Mouse (Mus musculus) lung, embryonic 16.5 days (tissue): ENCODE results near the gene Zfp287. TPM values are rescaled to one million over a fixed set of nuclear protein-coding genes. Genes with fewer than 3 reads are reported as not detected.
A peak's percentile ranks its signal among the peaks of the same experiment; 100 is the strongest.

Source experiments
- ATAC-seq: fragments of 200-750 bp; cut with Nextera tagmentation; 2 replicates; pipeline ENCODE4 v1.8.0; 2017; ENCODE audit warnings: low read depth, mild to moderate bottlenecking, moderate library complexity
- H3K27ac ChIP-seq: fragments of 300-500 bp; sonication (generic); 2 replicates; pipeline ENCODE4 v1.5.1; 2014; ENCODE audit warnings: mild to moderate bottlenecking, control low read depth, low read length
- H3K27me3 ChIP-seq: fragments of 300-500 bp; sonication (generic); 2 replicates; pipeline ENCODE4 v1.6.1; 2014; ENCODE audit warnings: low read depth, low read length, mixed read lengths; ENCODE audit not compliant: control insufficient read depth, insufficient read depth
- H3K36me3 ChIP-seq: fragments of 300-500 bp; sonication (generic); 2 replicates; pipeline ENCODE4 v1.6.1; 2014; ENCODE audit warnings: low read length; ENCODE audit not compliant: control insufficient read depth, insufficient read depth
- H3K4me1 ChIP-seq: fragments of 300-500 bp; sonication (generic); replicated peaks from 2 replicates; pipeline ENCODE4 v1.6.1; 2014; ENCODE audit warnings: low read length, mixed read lengths; ENCODE audit not compliant: control insufficient read depth, insufficient read depth
- H3K4me2 ChIP-seq: fragments of 300-500 bp; sonication (generic); 2 replicates; pipeline ENCODE4 v1.6.1; 2014; ENCODE audit warnings: low read depth, low read length, control low read depth
- H3K4me3 ChIP-seq: fragments of 300-500 bp; sonication (generic); 2 replicates; pipeline ENCODE4 v1.5.1; 2014; ENCODE audit warnings: mild to moderate bottlenecking, low read length, control low read depth
- H3K9ac ChIP-seq: fragments of 300-500 bp; sonication (generic); 2 replicates; pipeline ENCODE4 v1.6.1; 2014; ENCODE audit warnings: low read length, control low read depth
- H3K9me3 ChIP-seq: fragments of 300-500 bp; sonication (generic); 2 replicates; pipeline ENCODE4 v1.6.1; 2016; ENCODE audit warnings: low read length; ENCODE audit not compliant: control insufficient read depth
- WGBS: fragments of 180-500 bp; shearing (Covaris S2); extraction: QIAGEN DNeasy Blood & Tissue Kit; methylation state at CpG from one replicate; pipeline ENCODE4 v1.1.7; 2014; 5-methylcytosine and 5-hydroxymethylcytosine counted together
- polyA plus RNA-seq: library from polyadenylated mRNA; unstranded; fragments of >200 nt; fragmentation: Nextera tagmentation; extraction: Ambion mirVana; gene quantifications from 2 replicates; pipeline ENCODE4 v1.2.1, GENCODE M21; 2015

Zfp287 gene
- polyA plus RNA-seq, 1 experiment from 2014 or later, result 5.8 TPM

DNA sequence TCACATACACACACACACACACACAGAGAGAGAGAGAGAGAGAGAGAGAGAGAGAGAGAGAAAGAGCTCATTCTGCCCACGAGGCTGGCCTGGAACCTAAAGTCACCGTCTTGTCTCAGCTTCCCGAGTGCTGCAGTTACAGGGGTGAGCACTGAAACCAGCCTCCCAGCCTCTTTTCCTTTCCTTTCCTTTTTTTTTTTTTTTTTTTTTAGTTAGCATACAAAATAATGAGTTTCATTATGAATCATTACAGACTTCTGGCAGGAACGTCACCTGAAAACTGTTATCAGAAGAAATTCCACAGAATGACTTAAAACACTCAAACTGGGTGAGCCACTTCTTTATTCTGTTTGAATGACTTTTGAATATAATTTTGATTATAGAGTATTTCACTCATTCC, 51.8 kb downstream of the Zfp287 start:
- no peak for ATAC-seq
- H3K4me2 ChIP-seq, result no peak overlapping the region
- 62% methylated on average over 4 of the region's 4 CpGs for WGBS
- no peak overlapping the region for H3K9ac ChIP-seq
- H3K9me3 ChIP-seq, result no peaks in the 10 kb centered on the region
- no peaks in the 10 kb centered on the region for H3K36me3 ChIP-seq
- H3K4me1 ChIP-seq, result no peaks in the 10 kb centered on the region
- no peaks in the 10 kb centered on the region for H3K27me3 ChIP-seq
- no peak overlapping the region for H3K4me3 ChIP-seq
- no peak overlapping the region for H3K27ac ChIP-seq

DNA sequence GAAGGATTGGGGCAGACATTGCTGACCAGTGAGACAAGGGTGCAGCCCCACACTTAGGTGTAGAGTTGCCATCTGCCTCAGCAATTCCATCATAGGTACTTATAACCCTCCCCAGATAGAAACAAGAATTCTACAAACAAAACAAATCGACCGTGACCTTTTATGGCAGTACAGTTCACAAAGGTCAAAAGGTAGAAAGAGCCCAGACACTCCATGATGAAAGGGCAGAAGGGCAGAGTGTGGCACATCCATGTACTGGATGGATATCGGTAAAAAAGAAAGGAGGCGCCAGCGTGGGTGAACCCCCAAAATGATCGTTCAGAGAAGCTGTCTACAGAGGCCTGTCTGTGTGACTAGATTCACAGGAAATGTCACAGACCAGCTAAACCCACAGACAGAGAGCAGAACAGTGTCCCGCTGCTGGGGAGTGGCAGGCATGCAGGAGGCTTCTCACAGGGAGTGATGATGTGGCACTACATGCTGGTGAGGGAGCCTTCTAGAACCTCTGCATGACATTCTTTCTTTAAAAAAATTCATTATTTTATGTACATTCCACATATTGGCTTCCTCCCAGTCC, 52.8 kb downstream of the Zfp287 start:
- no peak overlapping the region for H3K4me2 ChIP-seq
- ATAC-seq, result no peak
- H3K9me3 ChIP-seq, result no peaks in the 10 kb centered on the region
- H3K27me3 ChIP-seq, result no peaks in the 10 kb centered on the region
- H3K27ac ChIP-seq, result no peak overlapping the region
- H3K36me3 ChIP-seq, result no peaks in the 10 kb centered on the region
- 75% methylated on average over 7 of the region's 7 CpGs for WGBS
- H3K4me3 ChIP-seq, result no peak overlapping the region
- H3K4me1 ChIP-seq, result no peaks in the 10 kb centered on the region
- no peak overlapping the region for H3K9ac ChIP-seq

DNA sequence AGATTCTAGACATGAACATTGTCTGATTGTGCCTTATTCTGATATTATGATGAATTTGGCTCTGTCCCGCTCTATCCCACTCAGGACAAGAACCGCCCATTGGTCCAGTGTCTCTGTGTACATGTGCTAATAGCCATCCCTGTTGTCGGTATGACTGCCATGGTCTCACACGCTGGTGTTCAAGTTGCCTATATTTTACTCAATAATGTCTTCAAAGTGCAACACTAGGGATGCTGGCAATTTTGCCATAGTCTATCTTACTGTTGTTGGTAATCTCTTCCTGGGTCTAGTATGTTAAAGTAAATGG, 55.5 kb downstream of the Zfp287 start:
- Histone ChIP-seq H3K4me1 (no peaks in the 10 kb centered on the region), H3K9me3 (no peaks in the 10 kb centered on the region), H3K27me3 (no peaks in the 10 kb centered on the region), H3K4me2 (no peak overlapping the region), H3K4me3 (no peak overlapping the region), H3K36me3 (no peaks in the 10 kb centered on the region), H3K27ac (no peak overlapping the region), H3K9ac (no peak overlapping the region)
- ATAC-seq, result no peak
- 88% methylated on average over 4 of the region's 4 CpGs for WGBS

DNA sequence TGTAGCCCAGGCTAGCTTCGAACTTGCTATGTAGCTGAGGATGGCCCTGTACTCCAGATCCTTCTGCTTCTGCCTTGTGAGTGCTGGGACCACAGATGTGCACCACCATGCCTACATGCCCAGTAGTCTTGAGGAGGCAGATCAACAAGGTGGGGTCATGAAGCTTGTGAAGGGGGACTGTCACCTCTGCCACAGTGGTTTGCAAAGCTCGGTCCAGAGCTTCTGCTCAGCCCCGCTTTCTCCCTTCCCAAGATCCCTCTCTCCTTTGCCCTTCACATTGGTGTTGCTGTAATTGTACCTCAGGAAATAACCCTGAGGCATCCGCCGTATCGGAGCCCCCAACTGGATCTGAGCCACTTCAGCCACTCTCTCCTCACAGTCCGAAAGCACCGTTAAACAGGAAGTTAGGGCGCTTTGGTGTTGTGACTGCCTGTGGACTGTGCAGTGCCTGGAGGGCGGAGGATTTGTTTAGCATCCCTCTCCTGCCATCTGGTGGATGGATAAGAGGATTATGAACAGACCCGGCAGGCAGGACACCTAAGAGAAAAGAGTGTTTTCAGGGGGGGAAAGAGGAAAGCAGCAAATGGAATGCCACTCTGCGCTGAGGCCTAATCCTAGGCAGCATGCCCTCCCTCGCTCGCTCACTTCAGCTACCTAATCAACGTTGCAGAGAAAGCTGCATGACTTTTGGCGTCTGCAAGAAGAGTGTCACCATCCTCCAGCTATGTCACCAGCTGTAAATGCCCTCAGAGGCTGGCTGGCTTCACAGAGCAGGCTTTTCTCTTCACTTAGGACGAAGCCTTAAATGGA, 56.0 kb downstream of the Zfp287 start:
- WGBS, result 17% methylated on average over 17 of the region's 17 CpGs
- Histone ChIP-seq H3K4me2 (peak overlapping the region; percentile 58), H3K27me3 (no peaks in the 10 kb centered on the region), H3K36me3 (no peaks in the 10 kb centered on the region), H3K9me3 (no peaks in the 10 kb centered on the region), H3K4me1 (no peaks in the 10 kb centered on the region), H3K4me3 (peak overlapping the region; percentile 36), H3K27ac (no peak overlapping the region), H3K9ac (peak overlapping the region; percentile 64)
- ATAC-seq, result peak; percentile 96

DNA sequence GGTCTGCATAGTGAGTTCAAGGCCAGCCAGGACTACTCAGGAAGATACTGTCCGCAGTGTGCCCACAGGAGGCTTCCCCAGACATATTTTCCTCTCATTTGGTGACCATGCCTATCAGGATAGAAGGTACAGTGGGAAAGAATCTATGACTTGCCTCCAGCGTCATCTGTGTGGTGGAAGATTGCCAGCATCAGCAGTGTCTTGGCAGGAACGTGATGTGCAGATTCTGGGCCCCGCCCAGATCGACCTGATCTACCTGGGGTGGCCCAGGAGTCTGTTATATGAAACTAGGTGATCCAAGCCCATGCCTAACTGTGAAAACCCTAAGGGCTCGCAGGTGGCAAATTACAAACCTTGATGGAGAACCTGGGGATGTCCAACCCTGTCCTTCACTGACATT, 61.7 kb downstream of the Zfp287 start:
- Histone ChIP-seq H3K27ac (no peak overlapping the region), H3K4me2 (no peak overlapping the region), H3K4me3 (no peak overlapping the region), H3K36me3 (no peaks in the 10 kb centered on the region), H3K9me3 (no peaks in the 10 kb centered on the region), H3K27me3 (no peaks in the 10 kb centered on the region), H3K4me1 (no peaks in the 10 kb centered on the region), H3K9ac (no peak overlapping the region)
- ATAC-seq, result no peak
- WGBS, result 73% methylated on average over 6 of the region's 6 CpGs

DNA sequence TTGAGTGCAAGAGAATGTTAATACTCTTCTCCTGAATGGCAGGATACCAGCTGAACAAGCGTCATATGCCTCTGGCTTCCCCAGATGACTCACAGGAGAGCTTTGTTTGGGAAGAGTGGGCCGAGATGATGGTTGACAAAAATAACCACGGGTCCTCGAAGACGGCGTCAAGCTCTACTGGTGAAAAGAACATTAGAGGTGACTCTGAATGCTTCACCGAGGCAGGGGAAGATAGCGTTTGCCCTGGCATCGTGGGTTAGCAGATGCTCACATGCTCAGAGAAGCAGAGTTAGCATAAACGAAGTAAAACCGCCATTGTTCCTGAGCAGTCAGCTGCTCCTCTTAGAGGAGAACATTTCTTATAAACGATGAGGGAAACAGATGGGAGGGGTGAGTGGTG, 62.2 kb downstream of the Zfp287 start:
- no peak overlapping the region for H3K27ac ChIP-seq
- no peak for ATAC-seq
- no peak overlapping the region for H3K4me3 ChIP-seq
- H3K9me3 ChIP-seq, result no peaks in the 10 kb centered on the region
- no peak overlapping the region for H3K9ac ChIP-seq
- H3K4me2 ChIP-seq, result no peak overlapping the region
- no peaks in the 10 kb centered on the region for H3K27me3 ChIP-seq
- no peaks in the 10 kb centered on the region for H3K4me1 ChIP-seq
- 46% methylated on average over 12 of the region's 12 CpGs for WGBS
- no peaks in the 10 kb centered on the region for H3K36me3 ChIP-seq

DNA sequence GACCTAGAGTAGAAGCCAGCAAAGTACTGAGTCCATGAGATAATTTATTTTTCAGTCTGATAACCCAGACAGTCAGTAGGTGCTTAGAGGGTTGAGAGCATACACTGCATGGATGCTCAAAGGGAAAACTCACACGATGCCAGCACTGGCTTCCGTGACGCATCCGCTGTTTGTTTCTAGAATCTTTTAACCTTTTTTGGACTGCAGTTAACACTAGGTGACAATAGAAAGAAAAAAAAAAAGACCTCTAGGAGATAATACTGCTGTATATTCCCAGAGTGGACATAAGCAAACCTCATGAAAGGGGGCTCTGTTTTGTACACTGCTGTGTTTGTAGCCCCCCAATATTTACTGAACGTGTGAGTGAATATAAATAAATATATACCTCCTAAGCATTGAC, 62.7 kb downstream of the Zfp287 start:
- H3K4me1 ChIP-seq, result no peaks in the 10 kb centered on the region
- H3K27me3 ChIP-seq, result no peaks in the 10 kb centered on the region
- no peak overlapping the region for H3K4me2 ChIP-seq
- no peak overlapping the region for H3K9ac ChIP-seq
- 84% methylated on average over 5 of the region's 5 CpGs for WGBS
- H3K9me3 ChIP-seq, result no peaks in the 10 kb centered on the region
- H3K27ac ChIP-seq, result no peak overlapping the region
- no peak for ATAC-seq
- no peaks in the 10 kb centered on the region for H3K36me3 ChIP-seq
- H3K4me3 ChIP-seq, result no peak overlapping the region

DNA sequence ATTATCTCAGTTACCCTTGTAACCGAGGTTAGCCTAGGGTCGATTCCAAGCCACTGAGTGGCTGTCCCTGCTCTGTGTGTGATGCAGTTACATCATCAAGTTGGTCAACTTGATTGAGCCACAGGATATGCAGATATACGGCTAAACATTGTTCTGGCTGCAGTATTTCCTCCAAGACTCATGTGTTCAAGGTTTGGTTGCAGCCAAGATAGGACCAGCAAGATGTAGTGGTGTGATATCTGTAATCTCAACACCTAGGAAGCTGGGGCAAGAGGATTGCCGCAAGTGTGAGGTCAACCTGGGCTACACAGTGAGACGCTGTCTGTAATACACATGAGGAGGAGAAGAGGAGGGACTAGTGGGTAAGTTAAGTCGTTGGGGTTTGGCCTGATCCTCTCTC, 67.5 kb downstream of the Zfp287 start:
- Histone ChIP-seq H3K9ac (no peak overlapping the region), H3K27ac (no peak overlapping the region), H3K36me3 (no peaks in the 10 kb centered on the region), H3K4me3 (no peak overlapping the region), H3K9me3 (no peaks in the 10 kb centered on the region), H3K4me2 (no peak overlapping the region), H3K27me3 (no peaks in the 10 kb centered on the region), H3K4me1 (no peaks in the 10 kb centered on the region)
- no peak for ATAC-seq
- 81% methylated on average over 6 of the region's 6 CpGs for WGBS

DNA sequence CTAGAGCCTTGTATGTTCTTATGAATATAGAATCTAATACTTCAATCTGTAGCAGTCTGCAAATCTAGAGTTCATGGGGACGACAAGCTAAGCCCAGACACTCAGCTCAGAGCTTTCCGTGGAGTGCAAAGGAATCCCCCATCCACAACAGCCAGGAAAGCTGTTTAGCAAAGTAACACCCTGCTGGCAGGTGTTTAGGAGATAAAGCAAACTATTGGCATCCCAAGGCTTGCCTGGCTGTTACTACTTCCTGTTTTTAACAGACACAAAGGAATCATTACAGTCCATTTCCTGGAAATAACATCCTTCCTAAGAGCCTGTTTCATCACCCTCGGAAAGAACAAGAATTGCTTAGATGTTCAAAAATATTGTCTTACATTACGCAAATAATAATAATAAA, 70.8 kb downstream of the Zfp287 start:
- no peaks in the 10 kb centered on the region for H3K9me3 ChIP-seq
- H3K27me3 ChIP-seq, result no peaks in the 10 kb centered on the region
- 49% methylated on average over 4 of the region's 4 CpGs for WGBS
- H3K36me3 ChIP-seq, result no peaks in the 10 kb centered on the region
- H3K27ac ChIP-seq, result no peak overlapping the region
- no peak overlapping the region for H3K9ac ChIP-seq
- no peak for ATAC-seq
- H3K4me3 ChIP-seq, result no peak overlapping the region
- H3K4me1 ChIP-seq, result no peaks in the 10 kb centered on the region
- H3K4me2 ChIP-seq, result no peak overlapping the region
